Mouse (Mus musculus) embryonic facial prominence, embryonic 11.5 days (tissue): ENCODE results near the gene Pkd2l1. TPM values are rescaled to one million over a fixed set of nuclear protein-coding genes. Genes with fewer than 3 reads are reported as not detected.
A peak's percentile ranks its signal among the peaks of the same experiment; 100 is the strongest.
"Not testable (repeated sequence)": the region's sequence is repeated elsewhere in the genome, so short reads cannot be mapped to it uniquely, and the experiment has no call there.

ENCODE experiments used
- ATAC-seq: fragments of 200-750 bp; cut with Nextera tagmentation; replicated peaks from 2 replicates; pipeline ENCODE4 v1.8.0; 2017; ENCODE audit warnings: low read depth; ENCODE audit not compliant: insufficient number of reproducible peaks, low FRiP score, low TSS enrichment
- DNase-seq: peaks from one replicate; pipeline ENCODE4 v3.0.0-alpha.2; 2015; ENCODE audit warnings: low spot score
- H3K27ac ChIP-seq: fragments of 300-500 bp; sonication (generic); replicated peaks from 2 replicates; pipeline ENCODE4 v1.5.1; 2014; ENCODE audit warnings: mild to moderate bottlenecking, low read depth, low read length, control low read depth
- H3K27me3 ChIP-seq: fragments of 300-500 bp; sonication (generic); 2 replicates; pipeline ENCODE4 v1.6.1; 2014; ENCODE audit warnings: mild to moderate bottlenecking, low read length, moderate library complexity, mixed read lengths; ENCODE audit not compliant: control insufficient read depth, insufficient read depth
- H3K36me3 ChIP-seq: fragments of 300-500 bp; sonication (generic); replicated peaks from 2 replicates; pipeline ENCODE4 v1.6.1; 2014; ENCODE audit warnings: low read depth, mild to moderate bottlenecking, low read length, moderate library complexity, mixed read lengths; ENCODE audit not compliant: control insufficient read depth, insufficient read depth
- H3K4me1 ChIP-seq: fragments of 300-500 bp; sonication (generic); 2 replicates; pipeline ENCODE4 v1.6.1; 2014; ENCODE audit warnings: low read length, mixed read lengths; ENCODE audit not compliant: control insufficient read depth, insufficient read depth
- H3K4me2 ChIP-seq: fragments of 300-500 bp; sonication (generic); 2 replicates; pipeline ENCODE4 v1.6.1; 2014; ENCODE audit warnings: low read depth, mild to moderate bottlenecking, control low read depth, low read length, moderate library complexity
- H3K4me3 ChIP-seq: fragments of 300-500 bp; sonication (generic); 2 replicates; pipeline ENCODE4 v1.5.1; 2014; ENCODE audit warnings: low read depth, low read length, control low read depth
- H3K9ac ChIP-seq: fragments of 300-500 bp; sonication (generic); replicated peaks from 2 replicates; pipeline ENCODE4 v1.6.1; 2014; ENCODE audit warnings: mild to moderate bottlenecking, control low read depth, low read length
- H3K9me3 ChIP-seq: fragments of 300-500 bp; sonication (generic); replicated peaks from 2 replicates; pipeline ENCODE4 v1.6.1; 2016; ENCODE audit warnings: mild to moderate bottlenecking, low read length, inconsistent platforms, mixed read lengths; ENCODE audit not compliant: control insufficient read depth
- WGBS: fragments of 180-500 bp; shearing (Covaris S2); extraction: QIAGEN DNeasy Blood & Tissue Kit; methylation state at CpG from one replicate; pipeline ENCODE4 v1.1.7; 2014; 5-methylcytosine and 5-hydroxymethylcytosine counted together
- polyA plus RNA-seq: library from polyadenylated mRNA; unstranded; fragments of >200 nt; fragmentation: Nextera tagmentation; extraction: Ambion mirVana; gene quantifications from 2 replicates; pipeline ENCODE4 v1.2.1, GENCODE M21; 2014

Gene Pkd2l1
- polyA plus RNA-seq, 1 experiment from 2014 or later = not detected

GRCm38 (mm10) chr19:44135072-44135959, 56.9 kb downstream of the Pkd2l1 start, which contains the start of gene Cwf19l1:
Cwf19l1 (minus strand) TSS chr19:44135876.
- peak within 1 kb of the TSS; percentile 86 for H3K27ac ChIP-seq
- under 1% methylated on average over 45 of the region's 45 CpGs for WGBS
- ATAC-seq (peak; percentile 75), DNase-seq (peak; percentile 94)
- H3K9ac ChIP-seq = peak within 1 kb of the TSS; percentile 82
- H3K36me3 ChIP-seq = peaks cover 3% of the 10 kb centered on the region; the same call in 1 of the 2 replicates
- H3K4me1 ChIP-seq = no peaks in the 10 kb centered on the region
- H3K9me3 ChIP-seq = no peaks in the 10 kb centered on the region
- peak within 1 kb of the TSS; percentile 50 for H3K4me2 ChIP-seq
- H3K27me3 ChIP-seq = no peaks in the 10 kb centered on the region
- peak within 1 kb of the TSS; percentile 71 for H3K4me3 ChIP-seq

DNA sequence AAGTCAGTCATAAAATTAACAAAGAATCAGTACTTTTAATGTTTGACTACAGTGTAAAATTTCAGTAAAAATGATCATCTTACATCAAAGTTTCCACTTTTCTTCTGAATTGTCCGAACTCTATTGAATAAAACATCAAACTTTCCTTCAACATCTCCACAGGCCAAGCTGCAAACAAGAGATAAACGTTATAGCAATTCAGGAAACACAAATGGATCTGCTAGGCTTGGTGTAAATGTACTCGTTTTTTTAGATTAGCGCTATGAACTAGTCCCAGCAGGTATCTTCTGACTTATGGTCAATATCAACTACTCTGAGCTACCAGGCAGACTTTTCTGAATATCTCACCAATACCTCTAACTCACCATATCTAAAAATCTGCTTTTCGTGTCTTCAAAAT, 59.3 kb downstream of the Pkd2l1 start:
- no peaks in the 10 kb centered on the region for H3K27me3 ChIP-seq
- H3K36me3 ChIP-seq = peaks cover 3% of the 10 kb centered on the region
- H3K4me3 ChIP-seq = no peak overlapping the region
- H3K4me1 ChIP-seq = no peaks in the 10 kb centered on the region
- DNase-seq (no peak), ATAC-seq (no peak)
- H3K27ac ChIP-seq = no peak overlapping the region
- no peak overlapping the region for H3K4me2 ChIP-seq
- WGBS = 92% methylated on average over 5 of the region's 5 CpGs
- H3K9ac ChIP-seq = no peak overlapping the region
- H3K9me3 ChIP-seq = no peaks in the 10 kb centered on the region

- H3K9ac ChIP-seq = no peak overlapping the region
- 97% methylated on average over 2 of the region's 2 CpGs for WGBS
- no peak overlapping the region for H3K4me3 ChIP-seq
- no peak overlapping the region for H3K27ac ChIP-seq
- no peaks in the 10 kb centered on the region for H3K4me1 ChIP-seq
- no peaks in the 10 kb centered on the region for H3K27me3 ChIP-seq
- no peaks in the 10 kb centered on the region for H3K9me3 ChIP-seq
- peaks cover 3% of the 10 kb centered on the region for H3K36me3 ChIP-seq
- DNase-seq (no peak), ATAC-seq (no peak)
- H3K4me2 ChIP-seq = no peak overlapping the region
These were observed 63.7 kb downstream of the Pkd2l1 start for GRCm38 (mm10) chr19:44128560-44128959.

- H3K4me3 ChIP-seq = no peak overlapping the region
- no peak for ATAC-seq
- DNase-seq = no peak
- H3K4me1 ChIP-seq = no peaks in the 10 kb centered on the region
- H3K9ac ChIP-seq = no peak overlapping the region
- H3K27ac ChIP-seq = no peak overlapping the region
- WGBS = 94% methylated on average over 10 of the region's 10 CpGs
- H3K36me3 ChIP-seq = peaks cover 5% of the 10 kb centered on the region
- no peaks in the 10 kb centered on the region for H3K9me3 ChIP-seq
- H3K4me2 ChIP-seq = no peak overlapping the region
- no peaks in the 10 kb centered on the region for H3K27me3 ChIP-seq
These were observed 64.3 kb downstream of the Pkd2l1 start for GRCm38 (mm10) chr19:44127729-44128497.

DNA sequence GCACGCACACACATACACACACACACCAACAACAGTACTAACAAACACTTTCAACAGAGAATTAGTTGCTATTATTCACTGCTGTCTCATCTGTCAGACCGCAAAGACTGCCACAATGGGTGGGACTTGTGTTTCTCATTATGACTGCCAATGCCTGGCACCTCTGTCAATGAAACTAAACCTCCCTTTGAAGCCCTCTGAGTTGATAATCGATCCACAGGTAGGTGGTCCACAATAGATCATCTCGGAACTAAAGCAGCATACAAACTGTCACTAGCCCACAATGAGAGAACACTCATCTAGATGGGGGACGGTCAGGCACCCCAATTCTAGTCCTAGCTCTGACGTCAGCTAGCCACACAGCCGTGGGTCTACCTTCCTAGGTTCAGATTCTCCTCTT, 71.1 kb downstream of the Pkd2l1 start:
- DNase-seq = no peak
- peaks cover 3% of the 10 kb centered on the region for H3K36me3 ChIP-seq
- no peaks in the 10 kb centered on the region for H3K9me3 ChIP-seq
- 91% methylated on average over 7 of the region's 7 CpGs for WGBS
- H3K9ac ChIP-seq = no peak overlapping the region
- no peak overlapping the region for H3K4me2 ChIP-seq
- H3K4me3 ChIP-seq = no peak overlapping the region
- H3K27ac ChIP-seq = no peak overlapping the region
- no peaks in the 10 kb centered on the region for H3K4me1 ChIP-seq
- H3K27me3 ChIP-seq = no peaks in the 10 kb centered on the region
- ATAC-seq = no peak

- H3K27me3 ChIP-seq, H3K4me3 ChIP-seq, H3K9ac ChIP-seq, DNase-seq, ATAC-seq, H3K4me1 ChIP-seq, H3K9me3 ChIP-seq, H3K27ac ChIP-seq, H3K36me3 ChIP-seq, H3K4me2 ChIP-seq: not testable (repeated sequence)
- WGBS = 88% methylated on average over 7 of the region's 9 CpGs
These were observed 71.6 kb downstream of the Pkd2l1 start for GRCm38 (mm10) chr19:44120686-44121085.

DNA sequence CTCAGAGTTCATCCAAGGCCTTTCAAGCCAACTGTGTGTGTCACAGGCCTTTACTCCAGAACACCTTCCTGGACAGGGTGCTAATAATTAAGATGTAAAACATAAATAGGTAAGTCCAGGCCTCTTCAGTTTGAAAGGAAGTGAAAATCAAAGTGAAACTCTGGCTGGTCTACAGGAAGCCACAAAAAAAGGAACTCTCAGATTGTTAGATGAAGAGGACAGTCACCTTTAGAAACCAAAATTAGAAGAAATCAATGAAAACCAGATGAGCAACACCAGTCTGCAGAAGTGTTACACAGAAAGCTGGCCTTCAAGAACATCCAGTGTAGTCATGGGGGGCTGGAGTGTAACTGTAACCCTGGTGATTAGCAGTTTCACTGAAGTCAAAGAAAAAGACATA, 74.4 kb downstream of the Pkd2l1 start:
- Histone ChIP-seq H3K27me3 (no peaks in the 10 kb centered on the region), H3K9ac (no peak overlapping the region), H3K4me3 (no peak overlapping the region), H3K36me3 (peaks cover 3% of the 10 kb centered on the region), H3K9me3 (no peaks in the 10 kb centered on the region), H3K4me1 (no peaks in the 10 kb centered on the region), H3K4me2 (no peak overlapping the region), H3K27ac (no peak overlapping the region)
- DNase-seq (no peak), ATAC-seq (no peak)

- Histone ChIP-seq H3K4me1 (no peaks in the 10 kb centered on the region), H3K27ac (no peak overlapping the region), H3K4me3 (no peak overlapping the region), H3K4me2 (no peak overlapping the region), H3K9me3 (no peaks in the 10 kb centered on the region), H3K27me3 (no peaks in the 10 kb centered on the region), H3K9ac (no peak overlapping the region), H3K36me3 (peaks cover 3% of the 10 kb centered on the region)
- DNase-seq (peak; percentile 39), ATAC-seq (no peak)
- 65% methylated on average over 7 of the region's 7 CpGs for WGBS
These were observed 80.5 kb downstream of the Pkd2l1 start for GRCm38 (mm10) chr19:44111706-44112105.
